Mouse (Mus musculus) bone marrow, adult 2 months (tissue): Measurements from ENCODE around the gene Cdc34.

ENCODE experiments used
- CTCF ChIP-seq: fragments of 200-500 bp; IDR thresholded peaks from 2 replicates; pipeline ENCODE4 v1.5.1; 2011; ENCODE audit warnings: low read length, control low read depth; ENCODE audit not compliant: control insufficient read depth, insufficient read depth
- POLR2A ChIP-seq: fragments of 200-500 bp; IDR thresholded peaks from 2 replicates; pipeline ENCODE4 v1.6.1; 2011; ENCODE audit warnings: low read depth, mild to moderate bottlenecking, control low read depth, low read length, borderline replicate concordance; ENCODE audit not compliant: control insufficient read depth

DNA sequence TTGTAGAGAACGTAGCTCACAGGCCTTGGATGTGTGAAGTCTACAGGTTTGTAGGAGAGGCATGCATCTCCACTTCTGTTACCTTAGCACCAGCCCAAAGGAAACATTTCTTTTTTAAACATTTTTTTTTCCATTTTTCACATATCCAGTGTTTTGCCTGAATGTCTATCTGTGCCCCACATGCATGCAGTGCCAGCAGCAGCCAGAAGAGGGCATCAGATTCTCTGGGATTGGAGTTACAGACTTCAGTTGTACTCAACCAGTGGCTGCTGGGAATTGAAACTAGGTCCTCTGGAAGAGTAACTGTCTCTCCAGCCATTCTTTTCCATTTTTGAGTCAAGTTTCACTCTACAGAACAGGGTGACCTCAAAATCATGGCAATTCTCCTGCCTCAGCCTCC lies 50.5 kb downstream of the Cdc34 start:
- TF ChIP-seq CTCF (peak; percentile 65), POLR2A (no peak)
